Mouse (Mus musculus) lung, postnatal 4 days (tissue): ENCODE measurements around the gene Rnf185.

Source experiments
- DNase-seq, 2 experiments: peaks; one replicate each; pipeline ENCODE4 v3.0.0; 2021

The Rnf185 gene

DNA sequence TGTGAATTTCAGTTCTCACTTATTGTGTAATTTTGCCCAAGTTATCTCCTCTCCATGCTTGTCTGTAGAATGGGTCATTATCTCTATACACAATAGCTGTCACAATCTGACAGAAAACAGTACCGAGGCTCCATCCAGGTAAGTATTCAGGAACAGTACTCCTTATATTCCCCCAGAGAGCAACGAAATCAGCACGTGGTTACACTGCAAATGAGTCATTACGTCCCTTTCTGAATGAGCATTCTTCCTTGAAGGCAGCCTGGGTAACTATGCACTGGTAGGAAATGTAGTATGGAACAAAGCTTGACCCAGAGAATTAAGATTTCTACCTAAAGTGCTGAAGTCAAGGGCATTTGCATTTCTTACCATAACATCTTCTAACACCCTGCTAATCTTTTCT, 9.5 kb downstream of the Rnf185 start:
- no peak for DNase-seq

DNA sequence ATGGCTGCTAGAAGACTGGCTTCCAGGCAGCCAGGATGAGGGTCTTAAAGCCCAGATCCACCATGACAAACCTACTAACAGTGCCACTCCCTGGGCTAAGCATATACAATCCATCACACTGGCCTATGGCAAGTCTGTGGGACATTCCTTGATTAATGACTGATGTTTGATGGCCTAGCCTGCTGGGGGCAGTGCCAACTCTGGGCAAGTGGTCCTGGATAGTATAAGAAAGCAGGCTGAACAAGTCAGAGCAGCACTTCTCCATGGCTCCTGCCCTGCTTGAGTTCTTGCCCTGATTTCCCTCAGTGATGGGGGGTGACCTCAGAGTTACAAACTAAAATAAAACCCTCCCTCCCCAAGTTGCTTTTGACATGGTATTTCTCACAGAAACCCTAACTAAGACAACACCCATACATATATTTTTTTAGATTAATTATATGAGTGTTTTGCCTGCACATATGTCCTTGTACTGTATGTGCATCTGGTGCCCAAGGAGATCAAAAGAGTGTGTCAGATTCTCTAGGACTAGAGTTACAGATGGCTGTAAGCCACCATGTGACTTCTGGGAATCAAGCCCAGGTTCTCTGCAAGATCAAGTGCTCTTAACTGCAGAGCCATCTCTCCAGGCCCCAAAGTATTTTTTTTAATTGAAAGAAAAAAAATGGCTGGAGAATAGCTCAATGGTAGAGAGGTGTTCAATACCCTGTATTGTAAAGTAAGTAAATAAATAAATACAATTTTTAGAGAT, 10.3 kb downstream of the Rnf185 start:
- DNase-seq, result peak in 1 of 2 experiments; percentile 30

DNA sequence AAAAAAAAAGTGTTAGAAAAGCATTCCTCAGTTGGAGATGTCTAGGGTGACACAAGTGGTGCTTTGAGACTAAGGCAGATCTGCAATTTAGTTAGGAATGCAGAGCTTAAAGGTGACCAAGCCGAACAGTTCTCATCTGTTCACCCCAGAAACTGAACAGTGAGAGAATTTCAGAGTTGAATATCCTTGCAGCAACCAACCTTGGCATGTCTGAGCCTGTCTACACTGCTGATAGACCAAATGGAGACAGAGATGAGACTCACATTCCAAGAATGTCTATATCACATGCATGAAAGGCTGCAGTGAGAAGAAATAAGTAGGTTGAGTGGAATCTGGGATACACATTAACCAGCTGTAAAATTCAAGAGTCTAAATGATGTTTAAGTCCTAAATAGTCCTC, 14.5 kb downstream of the Rnf185 start:
- no peak for DNase-seq

DNA sequence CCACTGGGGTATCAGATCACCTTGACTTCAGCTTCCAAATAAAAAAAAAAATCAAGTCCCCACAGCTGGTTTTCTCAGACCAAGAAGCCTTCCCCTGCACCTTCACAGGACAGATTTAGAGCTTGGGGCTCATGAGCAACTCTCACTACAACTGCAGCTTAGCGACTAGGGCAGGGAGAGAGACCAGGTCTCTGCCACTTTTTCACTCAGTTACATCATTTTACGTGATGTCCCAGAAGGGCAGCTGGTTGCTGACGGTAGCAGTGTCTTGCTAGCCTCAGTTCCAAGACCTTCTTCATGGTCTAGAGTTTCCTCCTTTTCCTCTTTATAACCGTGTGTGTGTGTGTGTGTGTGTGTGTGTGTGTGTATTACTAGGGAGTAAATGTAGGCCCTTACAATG, 18.4 kb downstream of the Rnf185 start:
- no peak for DNase-seq

DNA sequence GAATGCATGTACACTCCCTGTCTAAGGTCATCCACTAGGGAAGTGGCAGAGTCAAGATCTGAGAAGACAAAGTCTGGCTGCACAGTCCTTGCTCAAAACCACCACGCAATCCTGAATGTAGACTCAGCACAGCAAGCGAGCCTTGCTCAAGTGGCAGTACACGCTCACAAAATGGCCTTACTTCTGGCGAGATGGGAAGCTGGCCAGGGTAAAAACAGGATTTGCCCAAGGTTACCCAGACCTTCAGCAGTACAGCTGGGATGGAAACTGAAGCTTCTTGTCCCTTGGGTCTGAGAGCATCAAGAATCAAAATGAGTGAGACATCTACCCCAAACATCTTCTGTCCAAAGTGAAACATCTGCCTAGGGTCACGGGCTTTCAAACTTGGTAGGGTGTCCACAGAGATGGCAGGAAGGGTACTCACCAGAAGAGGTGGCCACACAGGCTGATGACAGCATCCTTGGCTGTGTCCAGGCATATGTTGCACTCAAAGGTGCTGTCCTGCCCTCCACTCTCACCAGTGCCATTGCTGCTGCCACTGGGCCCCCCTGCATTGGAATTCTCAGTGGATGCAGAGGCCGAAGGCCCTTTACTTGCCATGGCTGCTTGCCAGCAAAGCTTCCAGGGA, 20.1 kb downstream of the Rnf185 start:
- no peak for DNase-seq

DNA sequence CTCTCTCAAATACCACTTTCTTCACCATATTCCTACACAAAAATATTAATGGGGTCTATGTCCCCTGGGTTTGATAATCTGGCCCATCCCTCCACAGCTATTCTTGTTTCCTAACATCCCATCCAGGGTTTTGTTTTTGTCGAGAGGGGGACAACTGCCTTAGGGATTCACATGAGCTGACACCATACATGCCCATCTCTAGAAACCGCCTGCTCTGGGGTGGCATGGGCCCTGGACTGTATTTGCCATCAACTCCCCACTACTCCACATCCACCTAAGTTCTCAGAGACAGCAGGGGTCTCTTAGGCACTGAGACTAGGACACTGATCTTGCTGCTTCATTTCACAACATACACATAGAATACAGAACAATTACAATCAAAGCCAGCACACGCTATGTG, 20.6 kb downstream of the Rnf185 start:
- no peak for DNase-seq

DNA sequence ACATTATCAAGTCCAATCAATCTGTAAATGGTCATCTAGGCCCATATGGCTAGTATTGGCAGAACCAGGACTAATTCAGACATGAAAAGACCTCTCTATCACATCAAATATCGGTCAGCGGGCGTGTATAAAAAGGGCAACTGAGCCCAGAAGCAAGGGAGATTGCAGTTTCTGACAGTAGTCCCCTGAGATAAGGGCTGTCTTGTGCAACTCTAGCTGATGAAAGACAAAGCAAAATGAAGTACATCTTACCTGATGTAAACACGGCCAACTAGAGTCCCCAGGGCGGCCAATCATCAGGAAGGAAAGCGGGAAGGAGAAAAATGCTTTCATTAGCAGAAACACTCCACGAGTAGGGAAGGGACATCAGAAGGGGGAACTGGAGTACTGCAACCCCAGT, 23.5 kb downstream of the Rnf185 start:
- DNase-seq, result no peak

DNA sequence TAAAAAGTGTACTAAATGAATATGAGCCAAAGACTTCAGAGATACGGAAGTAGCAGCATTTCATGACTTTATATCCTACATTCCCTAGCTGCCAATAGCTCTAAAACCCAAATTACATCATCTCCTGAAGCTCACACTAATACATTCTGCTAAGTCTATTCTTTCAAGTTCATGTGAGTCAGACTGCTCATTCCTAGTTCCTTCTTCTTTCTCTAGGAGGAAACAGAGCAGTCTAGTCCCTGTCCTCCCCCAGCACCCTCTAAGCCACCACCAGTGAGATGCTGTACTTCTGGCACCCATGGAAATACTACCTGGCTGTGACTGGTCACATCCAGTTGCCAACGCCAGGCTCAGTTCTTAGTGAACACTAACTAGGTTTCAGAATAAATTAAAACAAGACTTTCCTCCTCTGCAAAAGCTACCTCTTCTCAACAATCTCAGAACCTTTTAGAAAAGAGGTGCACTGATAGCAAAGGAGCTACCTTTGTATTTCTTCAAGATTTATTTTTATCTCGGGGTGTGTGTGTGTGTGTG, 24.4 kb downstream of the Rnf185 start:
- no peak for DNase-seq

DNA sequence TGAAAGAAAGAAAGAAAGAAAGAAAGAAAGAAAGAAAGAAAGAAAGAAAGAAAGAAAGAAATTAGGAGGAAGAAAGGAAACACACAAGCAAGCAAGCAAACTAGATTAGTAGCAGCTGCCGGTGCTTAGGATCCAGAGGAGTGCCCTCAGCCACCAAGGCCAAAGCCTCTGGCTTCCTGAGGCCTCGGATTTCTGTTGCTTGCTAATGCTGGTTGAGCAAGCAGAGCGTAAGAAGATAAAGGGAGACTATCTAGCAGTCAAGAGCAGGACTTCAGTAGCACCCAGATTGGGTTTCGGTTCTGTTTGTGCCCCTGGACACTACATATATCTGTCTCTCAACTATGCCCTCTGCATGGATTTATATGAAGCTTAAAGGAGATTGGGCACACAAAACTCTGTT, 29.9 kb downstream of the Rnf185 start:
- no peak for DNase-seq

DNA sequence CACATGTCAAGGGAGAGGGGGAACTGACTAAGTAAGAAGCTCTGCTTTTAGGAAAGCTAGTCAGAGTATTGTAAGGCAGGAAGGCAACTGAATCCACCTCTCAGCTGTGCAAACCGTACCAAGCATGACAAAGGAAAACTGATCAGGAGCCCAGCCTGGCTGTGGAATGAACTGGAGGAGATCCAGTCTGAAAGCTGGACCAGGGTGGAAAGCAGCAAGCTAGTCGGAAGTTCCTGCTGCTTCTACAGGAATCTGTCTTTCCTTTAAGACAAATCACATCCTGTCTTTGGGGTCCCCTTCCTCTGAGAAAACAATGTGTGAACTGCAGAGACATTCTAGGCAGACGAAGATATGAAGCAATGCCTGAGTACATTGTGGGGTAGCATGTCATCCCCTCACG, 33.4 kb downstream of the Rnf185 start:
- DNase-seq, result peak; percentile 14 to 36

DNA sequence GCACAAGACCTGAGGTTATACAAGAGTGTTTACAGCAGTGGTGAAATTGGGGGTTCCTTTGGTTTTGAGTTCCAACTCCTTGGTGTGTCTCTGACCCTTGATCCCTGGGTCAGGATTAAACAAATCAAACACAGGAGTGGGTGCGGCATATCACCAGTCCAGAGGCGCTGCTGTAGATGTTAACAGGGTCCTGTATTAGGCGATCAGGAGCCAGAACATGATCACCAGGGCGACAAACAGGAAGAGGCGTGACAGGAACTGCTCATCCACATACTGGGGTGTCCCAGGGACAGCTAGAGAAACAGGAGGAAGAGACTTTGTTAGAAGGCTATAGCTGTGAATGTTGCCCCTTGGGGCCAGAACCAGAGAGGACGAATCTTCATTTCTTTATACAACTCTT, 34.4 kb downstream of the Rnf185 start:
- peak in 1 of 2 experiments; percentile 39 for DNase-seq

DNA sequence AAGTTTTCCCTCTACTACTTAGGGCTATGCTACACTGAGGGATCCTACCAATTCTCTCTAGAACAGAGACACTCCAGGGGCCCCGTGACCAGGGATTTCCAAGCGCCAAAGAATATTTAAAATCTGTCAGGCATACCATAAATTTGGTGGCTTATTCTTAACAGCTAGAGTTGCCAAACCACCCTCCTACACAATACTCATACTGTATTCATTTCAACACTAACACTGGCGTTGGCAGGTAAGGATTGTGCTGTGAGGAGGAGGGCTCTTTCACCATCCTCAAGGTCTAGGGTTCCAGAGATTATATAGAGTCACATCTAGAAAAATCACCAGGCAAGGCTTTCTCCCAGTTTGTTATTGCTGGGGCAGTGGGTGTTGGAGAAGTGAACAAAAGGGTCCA, 35.8 kb downstream of the Rnf185 start:
- DNase-seq, result no peak

DNA sequence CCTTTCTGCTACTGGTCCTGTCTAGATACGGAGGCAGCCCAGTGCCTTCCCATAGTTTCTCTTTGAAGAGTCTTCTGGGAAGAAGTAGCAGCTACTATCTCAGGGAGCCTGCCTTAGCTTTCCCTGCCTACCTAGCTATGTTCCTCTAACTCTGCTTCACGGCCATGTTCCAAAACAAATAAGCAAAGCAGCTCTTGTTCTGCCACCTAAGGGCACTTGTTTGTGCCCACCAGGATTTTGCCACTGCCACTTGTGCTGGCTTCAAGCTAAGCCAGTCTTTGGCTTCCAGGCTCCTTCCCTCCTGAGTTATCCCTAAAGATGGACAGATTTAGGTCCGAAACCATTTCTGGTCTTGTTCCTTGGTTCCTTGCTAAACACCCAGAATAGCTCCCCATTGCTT, 40.1 kb downstream of the Rnf185 start:
- no peak for DNase-seq

DNA sequence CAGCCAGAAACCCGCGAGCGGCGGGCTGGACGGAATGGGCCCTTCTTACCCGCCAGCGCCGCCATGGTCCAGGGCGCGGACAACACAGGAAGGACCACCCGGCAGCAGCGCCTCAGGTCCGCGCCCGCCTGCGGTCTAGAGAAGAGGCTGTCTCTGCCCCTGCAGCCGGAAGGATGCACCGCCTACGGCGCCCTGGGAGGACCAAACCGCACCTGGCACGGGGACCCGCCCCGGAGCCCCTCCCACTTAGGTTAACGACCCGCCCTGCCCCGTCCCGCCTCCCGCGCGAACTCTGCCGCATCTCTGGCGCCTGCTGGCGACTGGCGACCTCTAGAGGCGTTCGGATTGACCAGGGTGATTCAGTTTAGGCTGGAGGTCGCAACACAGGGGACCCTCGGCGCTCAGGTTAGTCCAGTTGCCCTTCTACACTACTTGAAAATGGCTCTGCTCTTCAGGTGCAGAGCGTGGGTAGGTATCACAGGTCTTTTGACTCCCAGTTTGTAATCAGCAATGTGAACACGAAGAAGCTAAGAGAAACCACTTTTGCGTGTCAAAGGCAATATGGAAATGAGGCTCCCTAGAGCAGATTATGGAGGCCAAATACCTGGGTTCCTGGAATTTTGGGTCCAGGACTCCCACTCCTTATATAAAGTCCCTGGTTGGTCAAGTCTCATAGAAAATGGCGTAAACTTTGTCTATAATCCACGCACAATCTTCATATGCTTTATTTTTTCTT, 43.0 kb downstream of the Rnf185 start, which contains the start of gene Limk2:
Gene Limk2, minus strand, starts transcription at position 193 of the 736 bp plus-strand sequence.
- peak; percentile 93 to 96 for DNase-seq

DNA sequence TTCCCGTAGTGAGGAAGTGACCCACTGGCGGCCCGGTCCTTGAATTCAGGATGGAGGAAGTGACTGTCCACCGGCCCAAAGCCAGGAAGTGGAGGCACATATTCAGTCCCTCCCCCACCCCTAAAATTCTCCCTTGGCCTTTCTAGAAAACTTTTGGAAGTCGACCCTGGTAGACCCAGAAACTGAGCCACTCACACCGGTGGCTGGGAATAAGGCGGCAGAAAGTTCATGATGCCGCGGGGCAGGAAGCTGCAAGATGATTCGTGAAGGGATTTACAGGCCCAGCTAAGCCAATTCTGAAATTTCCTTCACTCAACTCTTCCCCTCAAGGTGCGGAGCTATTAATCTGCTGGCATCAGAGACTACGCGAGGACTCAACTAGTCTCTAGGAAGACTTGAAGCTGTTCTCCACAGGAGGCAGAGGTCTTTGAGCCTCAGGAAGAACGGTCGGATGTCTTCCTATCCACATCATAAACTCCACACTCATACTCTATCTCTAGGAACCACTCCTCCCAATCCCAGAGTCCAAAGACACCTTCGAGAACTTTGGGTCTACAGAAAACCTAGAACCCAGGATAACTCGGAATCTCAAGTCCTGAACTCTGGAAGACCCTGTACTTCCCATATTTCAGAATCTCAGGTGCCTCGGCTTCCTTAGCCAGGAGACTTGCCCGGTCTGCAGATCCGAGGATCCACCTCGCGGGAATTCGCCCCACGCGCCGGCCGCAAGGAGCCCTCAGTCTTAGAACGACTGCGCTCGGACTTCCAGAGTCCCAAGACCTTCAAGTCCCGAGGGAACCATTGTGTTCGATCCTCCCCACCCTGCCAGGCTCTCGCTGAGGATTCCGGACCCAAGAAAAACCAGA, 43.8 kb downstream of the Rnf185 start:
- DNase-seq, result peak; percentile 31 to 41

DNA sequence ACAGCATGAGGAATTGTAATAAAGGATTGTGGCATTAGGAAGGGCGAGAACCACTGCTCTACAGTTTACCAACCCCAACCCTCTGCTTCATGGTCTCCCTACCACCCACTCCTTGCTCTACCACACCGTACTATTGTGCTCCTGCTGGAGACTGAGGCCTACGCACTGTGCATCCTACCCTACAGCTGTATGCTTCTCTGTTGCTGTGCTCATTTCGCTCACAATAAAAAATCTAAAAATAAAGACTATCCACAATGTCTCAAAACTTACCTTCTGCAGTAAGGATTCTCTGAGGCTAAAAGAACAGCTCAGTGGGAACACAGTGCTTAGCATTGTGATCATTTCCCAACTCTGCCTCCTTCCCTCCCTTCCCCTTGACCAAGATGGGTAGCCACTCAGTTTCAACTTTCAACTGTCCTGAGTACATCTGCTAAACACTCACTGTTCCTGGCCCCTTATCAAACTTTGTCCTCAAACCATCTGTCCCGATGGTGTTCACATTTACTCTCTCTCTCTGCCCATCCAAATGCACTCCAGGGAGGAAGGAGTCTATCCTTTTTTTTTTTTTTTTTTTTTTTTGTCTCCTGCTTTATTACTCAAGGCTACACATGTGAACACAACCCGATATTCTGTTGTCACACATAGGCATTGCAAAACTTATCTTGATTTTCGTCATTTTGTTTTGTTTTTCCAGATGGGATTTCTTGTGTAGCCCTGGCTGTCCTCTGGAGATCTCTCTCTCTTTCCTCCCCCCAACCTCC, 47.7 kb downstream of the Rnf185 start:
- no peak for DNase-seq

DNA sequence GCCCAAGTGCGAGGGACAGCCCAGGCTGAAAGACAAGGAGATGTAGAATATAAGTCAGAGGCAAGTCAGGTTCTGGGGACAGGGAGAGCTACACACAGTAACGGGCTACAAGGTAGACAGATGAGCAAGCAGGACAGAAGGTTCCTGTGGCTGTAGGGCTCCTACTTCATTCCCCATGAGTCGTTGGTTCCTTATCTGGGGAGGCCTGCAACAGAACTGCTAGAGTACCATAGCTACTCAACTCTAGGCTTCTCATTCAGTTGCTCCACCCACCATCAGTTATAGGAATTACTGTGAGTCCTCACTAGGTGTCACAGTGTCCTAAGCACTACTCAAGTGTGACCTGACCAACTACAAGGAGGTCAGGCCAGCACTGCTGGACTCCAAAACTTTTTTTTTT, 49.1 kb downstream of the Rnf185 start:
- no peak for DNase-seq

DNA sequence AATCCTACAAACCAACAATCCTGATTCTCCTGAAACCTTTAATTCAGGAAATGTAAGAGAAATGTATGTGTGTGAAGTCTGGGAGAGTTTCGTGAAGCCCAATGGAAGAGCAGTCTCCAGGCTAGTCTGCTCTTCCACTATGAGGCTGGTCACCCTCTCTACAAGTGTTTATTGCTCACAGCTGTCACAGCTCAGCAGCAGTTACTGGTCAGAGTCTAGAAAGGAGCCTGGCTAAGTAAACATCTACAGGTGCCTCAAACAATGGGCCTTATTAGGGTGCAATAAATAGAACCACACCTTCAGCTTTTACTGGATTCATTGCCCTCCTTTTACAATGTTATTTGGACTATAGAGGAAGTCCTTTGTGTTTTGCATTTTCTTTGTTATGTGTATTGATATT, 53.8 kb downstream of the Rnf185 start:
- no peak for DNase-seq

DNA sequence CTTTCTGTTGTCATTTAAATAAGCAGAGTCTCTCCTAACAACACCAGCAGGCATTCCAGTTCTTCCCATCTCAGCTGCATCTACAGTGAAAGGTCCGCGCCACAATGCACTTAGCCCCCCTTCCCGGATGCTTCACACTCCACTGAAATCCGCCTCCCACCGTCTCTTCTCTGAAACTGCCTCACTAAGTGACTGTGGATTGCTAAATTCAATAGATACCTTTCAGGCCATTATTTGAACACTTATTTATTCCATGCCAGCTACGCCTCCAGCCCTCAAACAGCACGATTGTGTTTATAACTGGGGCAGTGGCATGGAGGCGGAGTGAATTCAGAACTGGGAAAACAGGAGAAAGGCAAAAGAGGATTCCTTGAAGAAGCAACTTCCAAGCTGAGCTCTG, 55.6 kb downstream of the Rnf185 start:
- DNase-seq, result no peak

DNA sequence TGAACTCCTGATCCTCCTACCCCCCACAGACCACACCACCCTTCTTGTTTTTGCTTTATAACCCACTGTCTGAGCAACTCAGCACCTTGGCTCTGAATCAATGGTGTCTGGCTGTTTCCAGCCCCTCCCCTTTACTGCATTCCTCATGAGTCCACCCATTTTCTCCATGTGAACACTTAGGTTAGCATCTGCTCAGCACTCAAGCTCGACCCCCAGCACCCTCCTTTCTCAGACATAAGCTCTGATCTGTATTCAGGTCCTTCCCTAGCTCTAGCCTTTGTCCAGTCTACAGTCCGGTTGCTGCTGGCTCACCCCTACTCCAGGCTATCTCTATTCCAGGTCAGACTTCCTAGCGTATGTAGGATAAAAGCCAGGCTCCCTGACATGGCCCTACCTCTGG, 56.1 kb downstream of the Rnf185 start:
- no peak for DNase-seq

DNA sequence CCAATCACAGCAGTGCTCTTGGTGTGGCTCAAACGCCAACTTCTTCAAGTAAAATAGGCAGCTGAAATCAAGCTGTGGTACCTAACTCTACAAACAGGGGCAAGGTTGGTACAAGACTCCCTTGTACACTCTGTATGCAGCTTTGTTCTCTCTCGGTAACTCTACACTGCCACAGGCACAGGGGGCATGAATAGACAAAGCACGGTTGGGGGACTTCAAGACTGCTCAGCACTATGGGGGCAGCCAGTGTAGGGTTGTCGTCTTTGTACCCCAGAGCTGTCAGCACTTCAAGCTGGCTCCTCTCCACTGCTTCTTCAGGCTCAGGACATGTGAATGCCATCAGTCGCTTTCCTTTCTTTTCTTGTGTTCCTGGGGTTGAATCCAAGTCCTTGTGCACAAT, 57.6 kb downstream of the Rnf185 start:
- no peak for DNase-seq

DNA sequence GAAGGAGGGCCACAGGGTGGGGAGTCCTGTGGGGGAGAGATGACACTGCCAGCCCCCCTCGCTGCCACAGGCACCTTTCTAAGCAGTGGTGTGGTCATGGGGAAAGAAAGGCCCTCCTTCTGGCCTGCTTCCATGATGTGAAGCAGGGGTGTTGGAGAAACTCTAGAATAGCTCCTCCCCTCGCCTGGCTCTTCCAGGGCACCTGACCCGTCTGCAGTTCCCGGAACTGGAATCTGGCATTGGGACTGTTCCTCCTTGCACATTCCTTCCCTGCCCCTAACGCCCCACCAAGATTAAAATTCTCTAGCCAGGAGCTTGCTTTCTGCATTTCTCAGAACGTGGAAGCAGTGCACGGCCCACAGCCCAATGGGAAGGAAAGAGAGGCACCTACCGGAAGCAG, 59.6 kb downstream of the Rnf185 start:
- DNase-seq, result peak; percentile 34 to 61
